Mouse (Mus musculus) thymus, postnatal 0 days (tissue): ENCODE results near the gene Bcas3. TPM values are rescaled to one million over a fixed set of nuclear protein-coding genes. Genes with fewer than 3 reads are reported as not detected.
A peak's percentile ranks its signal among the peaks of the same experiment; 100 is the strongest.

Source experiments
- DNase-seq: peaks from one replicate; pipeline ENCODE4 v3.0.0-alpha.2; 2015; ENCODE audit warnings: low spot score
- polyA plus RNA-seq: library from polyadenylated mRNA; unstranded; fragments of >200 nt; fragmentation: Nextera tagmentation; extraction: Ambion mirVana; gene quantifications from 2 replicates; pipeline ENCODE4 v1.2.1, GENCODE M21; 2015

Bcas3 gene
- polyA plus RNA-seq, 1 experiment from 2014 or later, result 22.6 TPM

DNA sequence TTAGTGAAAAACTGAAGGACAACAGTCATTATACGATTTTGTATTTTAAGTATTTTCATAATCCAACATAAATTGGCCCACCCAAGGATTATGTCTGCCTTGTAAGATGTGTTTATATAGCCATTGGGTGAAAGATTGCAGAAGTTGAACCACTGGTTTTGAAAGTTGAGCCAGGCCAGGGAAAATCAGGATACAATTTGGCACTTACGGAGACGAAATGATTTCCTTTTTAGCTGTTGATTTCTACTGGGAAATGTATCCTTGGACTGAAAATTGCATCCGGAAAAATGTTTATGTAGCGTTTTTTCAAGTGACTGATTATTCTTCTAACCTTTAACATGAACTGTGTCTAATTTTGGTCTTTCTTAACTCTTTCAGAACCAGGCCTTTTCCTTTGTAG is 260.1 kb downstream of the Bcas3 start:
- DNase-seq, result no peak

DNA sequence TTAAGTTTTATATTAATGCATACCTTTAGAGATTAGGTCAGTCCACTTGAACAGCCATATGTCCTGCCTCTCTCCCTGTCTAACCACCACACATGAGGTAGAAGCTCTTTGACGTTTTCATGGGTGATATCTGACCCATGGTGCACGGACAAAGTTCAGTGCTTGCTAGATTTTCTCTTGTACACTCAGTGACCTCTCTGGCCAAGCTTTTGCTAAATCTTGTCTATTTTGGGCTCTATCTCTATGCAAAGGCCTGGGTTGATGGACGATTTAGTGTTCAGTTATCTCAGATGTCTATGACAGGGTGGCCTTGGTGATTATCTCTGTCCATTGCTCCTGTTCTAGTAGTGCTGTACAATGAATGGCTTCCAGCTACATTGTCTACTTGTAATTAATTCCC is 260.6 kb downstream of the Bcas3 start:
- DNase-seq, result no peak

DNA sequence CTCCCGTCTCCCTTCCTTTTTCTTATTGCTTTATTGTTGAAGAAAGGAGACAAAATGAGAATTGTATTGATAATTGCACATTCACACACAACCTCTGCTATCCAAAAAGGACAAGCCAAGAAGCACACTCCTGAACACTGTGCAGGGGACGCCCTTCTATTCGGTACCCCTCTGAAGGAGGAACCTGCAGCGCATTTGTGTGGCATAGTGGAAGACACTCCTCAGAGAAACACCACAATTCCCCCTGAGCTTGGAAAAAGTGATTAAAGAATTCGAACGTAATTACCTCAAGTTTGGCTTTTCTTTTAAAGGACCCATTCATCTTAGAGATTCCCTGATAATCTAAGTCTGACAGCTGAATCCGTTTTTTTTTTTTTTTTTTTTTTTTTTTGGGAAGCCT is 261.5 kb downstream of the Bcas3 start:
- DNase-seq, result no peak

DNA sequence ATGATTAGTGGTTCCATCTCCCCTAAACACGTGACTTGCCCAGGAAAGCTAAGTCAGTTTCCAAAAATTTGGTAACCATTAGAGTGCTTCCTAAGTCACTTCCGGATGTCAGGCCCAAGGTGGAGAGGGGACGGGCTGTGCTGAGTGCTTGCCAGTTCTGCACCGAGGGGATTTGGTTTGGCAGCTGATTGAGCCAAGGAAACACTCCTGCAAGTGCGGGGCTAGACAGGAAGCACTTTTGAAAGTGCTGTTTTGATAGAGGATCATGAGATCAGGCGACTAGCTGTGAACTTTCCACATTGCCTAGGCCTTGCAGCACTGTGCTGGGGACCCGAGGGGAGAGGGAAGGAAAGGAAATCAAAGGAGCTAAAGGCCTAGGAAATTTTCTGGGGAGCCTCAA is 262.5 kb downstream of the Bcas3 start:
- DNase-seq, result no peak

DNA sequence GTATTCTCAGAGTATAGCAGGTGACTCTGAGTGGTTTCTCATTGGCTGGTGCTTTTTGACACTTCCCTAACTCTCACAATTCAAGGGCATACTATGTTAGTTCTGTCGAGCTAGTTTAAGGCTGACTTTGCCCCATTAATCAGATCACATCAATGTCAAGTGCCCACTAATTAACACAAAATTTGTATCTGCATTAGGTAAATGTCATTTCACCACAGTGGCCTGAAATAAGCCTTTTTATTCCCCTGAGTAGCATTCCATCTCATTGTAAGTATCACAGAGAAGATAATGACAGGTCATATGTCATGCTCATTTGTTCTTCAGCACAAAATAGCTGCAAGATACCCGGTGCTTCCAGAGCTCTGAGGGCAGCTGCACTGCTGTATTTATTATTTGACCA is 268.5 kb downstream of the Bcas3 start:
- no peak for DNase-seq

DNA sequence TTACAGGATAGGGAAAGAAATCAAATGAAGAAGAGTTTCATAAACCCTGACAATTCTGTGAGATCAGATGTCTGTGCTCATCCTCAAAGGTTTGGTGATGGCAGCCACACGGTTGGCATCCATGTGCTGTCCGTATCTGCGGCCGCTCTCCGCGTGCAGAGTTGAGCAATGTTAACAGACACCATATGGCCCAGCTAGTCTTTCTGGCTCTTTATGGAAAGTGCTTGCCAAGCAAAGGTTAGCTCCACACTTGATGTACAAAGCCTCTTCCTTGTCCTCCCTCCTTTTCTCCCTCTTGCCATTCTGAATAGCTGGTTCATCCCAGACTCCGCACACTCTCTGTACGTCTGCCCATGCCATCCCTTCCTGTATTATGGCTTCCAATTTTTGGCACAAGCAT is 269.0 kb downstream of the Bcas3 start:
- no peak for DNase-seq

DNA sequence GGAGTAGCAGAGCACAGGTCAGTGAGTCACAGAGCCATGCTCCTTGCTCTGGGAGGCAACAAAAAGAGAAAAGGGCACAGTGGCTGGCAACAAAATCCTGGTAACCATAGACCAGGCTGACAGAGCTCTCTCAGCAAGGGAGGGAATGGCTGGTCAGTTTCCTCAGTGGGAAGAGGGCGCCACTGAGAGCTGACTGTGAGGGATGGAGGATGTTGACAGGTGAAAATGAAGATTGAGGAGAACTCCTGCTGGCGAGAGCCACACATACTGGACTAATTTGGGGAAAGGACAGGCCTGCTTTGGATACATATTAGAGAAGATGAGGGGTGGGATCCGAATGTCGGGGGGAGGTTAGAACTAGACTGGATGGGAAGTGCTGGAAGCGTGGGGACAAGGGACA is 272.2 kb downstream of the Bcas3 start:
- no peak for DNase-seq

DNA sequence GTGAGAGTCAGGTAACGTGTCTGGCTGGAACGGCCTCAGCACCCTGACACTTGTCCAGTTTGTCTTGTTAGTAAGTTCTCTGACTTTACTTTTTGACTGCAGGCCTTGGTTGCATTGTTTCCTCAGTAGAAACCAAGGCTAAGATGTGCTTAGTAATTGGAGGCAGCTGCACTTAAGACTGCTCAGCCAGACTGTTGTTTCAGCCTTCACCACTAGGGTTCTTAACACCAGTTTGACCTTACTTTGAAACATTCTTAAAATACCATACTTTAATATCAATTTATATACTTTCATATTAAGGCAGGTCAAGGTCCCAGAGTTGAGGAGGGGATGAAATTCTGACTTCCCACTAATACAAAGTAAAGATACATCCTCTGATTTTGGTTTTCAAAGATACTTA is 273.9 kb downstream of the Bcas3 start:
- DNase-seq, result peak; percentile 7

DNA sequence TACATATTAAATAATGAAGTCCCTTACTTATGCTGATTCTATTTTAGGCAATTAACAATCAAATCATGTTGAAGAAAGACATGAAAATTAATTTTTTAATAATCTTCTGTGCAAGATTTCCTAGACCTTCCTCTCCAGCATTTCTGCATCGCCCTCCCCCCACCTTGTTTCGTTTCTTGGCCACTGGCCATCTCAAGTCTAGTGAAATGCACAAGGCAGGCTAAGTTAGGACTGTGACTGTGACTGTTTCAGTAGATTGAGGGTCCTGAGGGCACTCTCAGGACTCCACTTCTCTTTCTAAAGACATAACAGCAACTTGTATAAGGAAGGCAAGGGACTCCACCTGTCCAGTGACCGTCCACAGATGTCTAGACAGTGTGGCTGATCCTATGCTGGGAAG is 274.4 kb downstream of the Bcas3 start:
- DNase-seq, result no peak

DNA sequence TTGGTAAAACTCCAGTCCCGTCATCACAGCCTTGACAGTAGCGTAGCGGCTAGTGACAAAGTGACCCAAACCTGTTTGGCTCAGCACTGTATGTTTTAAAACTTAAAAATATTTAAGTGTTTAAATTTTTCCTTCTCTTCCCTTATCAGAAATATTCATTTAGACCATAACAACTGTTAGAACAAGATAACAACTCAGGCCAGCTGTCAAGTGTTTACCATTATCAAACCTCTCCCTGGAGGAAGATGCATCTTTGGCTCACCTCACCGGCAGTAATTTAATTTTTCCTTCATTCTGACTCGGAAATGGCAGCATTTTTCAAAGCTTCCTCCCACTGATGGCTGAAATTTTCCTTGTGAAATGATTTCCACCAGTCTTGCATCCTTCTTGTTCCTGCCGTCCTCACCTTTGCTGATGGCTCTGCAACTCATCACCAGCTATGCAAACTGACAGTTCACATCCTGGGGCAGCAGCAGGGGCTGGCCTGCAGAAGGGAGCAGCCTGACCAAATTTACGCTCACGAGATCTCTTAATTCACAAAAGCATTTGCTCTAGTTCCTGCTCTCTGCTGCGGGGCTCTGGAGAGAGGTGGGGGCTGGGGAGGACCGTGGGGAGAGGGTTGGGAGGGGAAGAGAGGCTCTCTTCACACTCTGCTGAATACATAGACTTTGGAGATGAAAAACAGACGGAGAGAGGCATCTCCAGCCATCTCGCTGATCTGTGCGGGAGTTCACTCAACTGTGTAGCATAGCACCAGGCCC is 275.5 kb downstream of the Bcas3 start:
- no peak for DNase-seq

DNA sequence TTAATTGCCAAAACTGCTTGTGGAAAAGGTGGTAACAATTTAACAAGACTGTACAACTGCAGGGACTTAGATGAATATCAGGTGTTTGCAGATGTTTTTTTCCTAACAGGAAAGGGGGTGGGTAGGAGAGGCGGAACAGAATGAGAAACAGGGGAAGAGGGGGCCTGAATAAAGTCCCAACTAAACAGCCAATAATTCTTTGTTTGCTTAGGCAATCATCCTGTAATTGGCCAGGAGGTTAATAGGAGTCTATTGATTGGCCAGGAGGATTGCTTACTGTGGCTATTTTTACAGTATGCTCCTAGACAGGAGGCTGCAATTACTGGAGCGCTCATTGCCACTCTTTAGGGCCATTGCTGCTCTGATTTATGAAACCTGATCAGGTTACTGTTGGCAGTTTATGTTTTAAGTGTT is 279.6 kb downstream of the Bcas3 start:
- no peak for DNase-seq

DNA sequence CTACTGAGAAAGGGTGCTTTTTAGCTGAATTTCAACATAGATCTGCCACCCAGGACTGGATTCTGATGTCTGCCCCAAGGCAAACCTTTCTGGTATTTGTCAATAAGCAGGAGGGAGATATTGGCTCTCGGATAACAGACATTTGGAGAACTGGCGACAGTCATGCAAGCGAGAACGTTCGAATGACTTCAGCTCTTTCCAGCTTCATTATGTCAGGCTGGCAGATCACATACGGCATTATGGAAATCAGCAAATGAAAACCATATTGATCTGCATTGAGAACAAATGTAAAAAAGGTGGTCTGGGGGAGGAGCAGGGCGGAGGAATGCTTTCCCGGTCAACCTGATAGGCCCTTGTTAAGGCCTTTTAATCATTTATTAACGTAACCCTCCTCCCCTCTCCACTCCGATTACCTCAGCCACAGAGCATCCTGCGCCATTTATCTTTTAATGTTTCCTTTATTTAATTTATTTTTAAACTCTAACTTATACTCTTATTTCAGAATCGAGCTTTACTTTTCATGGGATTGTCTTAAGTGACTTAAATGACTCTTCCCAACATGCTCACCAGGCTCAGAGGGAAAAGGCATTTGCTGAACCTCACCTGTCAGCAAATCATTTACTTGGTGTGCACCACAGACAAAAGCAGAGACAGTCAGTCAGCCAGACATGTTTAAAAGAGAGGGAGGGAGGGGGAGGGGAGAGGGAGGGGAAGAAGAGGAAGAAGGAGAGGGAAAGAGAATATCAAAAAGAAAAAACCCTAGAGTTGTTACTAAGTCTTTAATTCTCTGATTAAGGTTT is 285.9 kb downstream of the Bcas3 start:
- no peak for DNase-seq

DNA sequence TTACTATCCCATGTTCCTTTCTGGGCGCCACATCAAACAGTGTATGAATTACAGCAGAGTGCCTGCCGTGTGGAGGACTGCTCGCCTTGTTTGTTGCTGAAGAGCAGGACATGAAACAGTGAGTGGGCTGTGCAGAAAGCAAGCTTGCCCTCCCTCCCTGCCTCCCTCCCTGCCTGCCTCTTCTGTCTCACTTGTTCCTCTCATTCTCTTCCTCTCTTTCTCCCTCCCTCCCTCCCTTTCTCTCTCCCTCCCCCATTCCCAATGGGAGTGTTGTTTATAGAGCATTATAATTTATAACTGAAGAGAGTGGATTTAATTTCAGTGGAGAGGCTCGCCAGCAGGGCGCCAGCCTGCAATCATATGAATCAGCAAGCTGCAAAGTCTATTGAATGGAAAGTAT is 287.7 kb downstream of the Bcas3 start:
- DNase-seq, result no peak

DNA sequence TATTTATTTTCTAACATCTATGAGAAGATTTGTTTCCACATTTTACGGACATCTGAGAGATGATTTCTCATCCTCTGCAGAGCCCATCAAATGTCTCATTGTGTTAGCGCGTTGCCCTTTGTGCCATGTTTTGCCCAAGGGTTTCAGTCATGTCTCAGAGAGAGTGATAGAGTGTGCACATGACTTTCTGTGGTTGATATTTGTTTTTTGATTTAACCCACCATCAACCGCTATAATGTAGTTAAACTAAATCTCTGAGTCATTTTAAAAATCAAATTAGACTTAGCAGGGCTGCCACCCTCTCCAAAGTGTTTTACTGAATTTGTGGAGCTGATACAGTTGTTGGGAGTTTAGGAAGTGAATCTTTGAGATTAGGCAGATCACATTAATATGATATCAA is 288.5 kb downstream of the Bcas3 start:
- no peak for DNase-seq

DNA sequence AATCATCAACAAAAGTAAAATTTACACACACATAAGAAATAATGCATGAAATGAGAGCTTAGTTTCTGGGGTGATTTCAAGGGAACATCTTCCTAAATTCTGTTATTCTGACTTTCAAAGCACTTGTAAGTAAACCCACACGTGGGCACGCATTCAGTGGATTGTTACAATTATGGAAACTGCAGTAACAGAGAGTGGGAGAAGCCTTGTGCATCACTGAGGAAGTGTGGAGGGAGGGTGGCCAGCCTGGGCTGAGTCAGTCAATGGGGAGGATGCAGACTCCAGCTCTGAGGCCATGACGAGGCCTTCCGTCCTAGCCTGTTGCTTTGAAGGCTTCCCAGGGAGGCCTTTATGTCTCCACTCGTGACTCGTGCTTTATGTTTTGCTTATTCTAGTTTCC is 289.6 kb downstream of the Bcas3 start:
- no peak for DNase-seq

DNA sequence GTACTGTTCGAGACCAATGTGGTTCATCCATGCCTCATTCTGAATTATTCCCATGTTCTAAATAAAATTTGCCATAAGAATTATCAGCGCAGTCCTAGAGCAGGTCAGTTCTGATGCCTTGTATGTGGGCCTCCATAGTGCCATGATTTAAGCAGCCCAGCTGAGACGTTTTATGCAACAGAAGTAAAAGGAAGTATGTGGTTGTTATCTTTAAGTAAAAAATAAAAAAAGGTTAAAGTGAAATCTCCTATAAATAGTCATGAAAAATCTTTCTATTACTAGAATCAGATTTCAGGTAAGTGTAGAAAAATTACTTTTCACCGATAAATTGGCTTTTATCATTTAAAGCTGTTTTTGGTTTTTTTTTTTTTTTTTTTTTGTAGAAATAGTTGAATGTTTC is 290.1 kb downstream of the Bcas3 start:
- DNase-seq, result no peak

DNA sequence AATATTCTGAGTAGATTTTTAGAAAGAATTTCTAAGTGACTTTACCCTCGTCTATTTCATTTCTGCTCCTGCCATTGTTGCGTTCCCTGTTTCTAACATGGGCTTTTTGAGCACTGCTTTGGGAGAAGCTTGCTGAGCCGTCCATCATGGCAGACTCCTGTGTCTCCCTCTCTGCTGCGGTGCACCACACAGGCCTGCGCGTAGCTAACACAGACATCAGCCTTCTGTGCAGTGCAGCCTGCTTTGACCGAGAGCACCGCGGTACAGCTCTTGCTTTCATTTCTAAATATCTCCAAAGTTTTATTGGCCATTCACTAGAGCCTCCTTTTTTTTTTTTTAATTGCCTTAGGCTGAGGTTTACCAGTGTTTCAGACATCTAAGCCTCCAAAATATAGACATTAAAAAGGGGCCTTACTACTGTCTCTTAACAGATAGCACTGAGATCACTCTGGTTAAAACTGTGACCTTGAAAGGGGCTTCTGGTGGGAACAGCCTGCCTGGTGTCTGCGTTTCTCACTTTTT is 290.6 kb downstream of the Bcas3 start:
- DNase-seq, result no peak

DNA sequence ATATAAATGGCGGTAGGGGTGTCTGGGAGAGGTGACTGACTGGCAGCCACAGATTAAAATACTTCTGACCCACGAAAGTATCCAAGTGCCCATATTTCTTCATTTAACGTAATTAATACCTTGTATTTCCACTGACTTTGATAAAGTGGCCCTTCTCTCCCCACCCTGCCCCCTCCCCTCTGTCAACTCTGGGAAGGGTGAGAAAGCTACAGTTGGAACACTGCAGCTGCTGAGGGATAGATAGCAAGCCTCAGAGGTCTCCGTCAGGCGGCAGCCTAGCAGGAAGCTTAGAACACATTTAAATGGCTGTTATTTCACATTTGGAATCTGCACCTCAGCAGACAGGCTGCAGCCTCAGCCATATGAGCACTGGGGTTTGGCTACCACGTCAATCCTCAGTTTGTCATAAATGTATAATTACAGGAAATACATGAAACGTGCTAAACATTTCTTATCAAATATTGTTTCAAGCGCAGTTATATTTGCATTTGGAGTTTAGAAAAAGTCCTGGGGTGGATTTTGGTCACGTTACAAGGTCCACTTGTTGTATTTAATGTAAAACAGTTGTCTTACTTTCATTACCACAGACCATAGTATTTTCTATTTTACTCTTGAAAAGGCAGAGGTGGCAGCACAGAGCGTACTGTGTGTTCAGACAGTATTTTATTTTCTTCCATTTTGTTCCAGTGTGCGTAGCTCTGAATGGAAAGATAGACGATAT is 291.2 kb downstream of the Bcas3 start:
- no peak for DNase-seq

DNA sequence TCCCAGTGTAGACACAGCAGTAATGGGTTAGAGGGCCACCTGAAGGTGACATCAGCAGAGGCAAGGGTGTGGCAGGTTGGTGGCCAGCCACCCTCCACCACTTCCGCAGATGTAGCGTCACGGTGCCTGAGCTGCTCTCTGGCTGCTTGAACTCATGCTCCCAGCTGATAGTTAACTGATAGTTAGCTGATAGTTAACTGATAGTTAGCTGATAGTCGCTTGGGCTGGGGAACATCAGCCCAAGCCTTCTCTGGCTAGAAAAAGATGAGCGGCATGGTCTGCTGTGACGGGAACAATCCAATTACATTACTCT is 291.7 kb downstream of the Bcas3 start:
- DNase-seq, result no peak

DNA sequence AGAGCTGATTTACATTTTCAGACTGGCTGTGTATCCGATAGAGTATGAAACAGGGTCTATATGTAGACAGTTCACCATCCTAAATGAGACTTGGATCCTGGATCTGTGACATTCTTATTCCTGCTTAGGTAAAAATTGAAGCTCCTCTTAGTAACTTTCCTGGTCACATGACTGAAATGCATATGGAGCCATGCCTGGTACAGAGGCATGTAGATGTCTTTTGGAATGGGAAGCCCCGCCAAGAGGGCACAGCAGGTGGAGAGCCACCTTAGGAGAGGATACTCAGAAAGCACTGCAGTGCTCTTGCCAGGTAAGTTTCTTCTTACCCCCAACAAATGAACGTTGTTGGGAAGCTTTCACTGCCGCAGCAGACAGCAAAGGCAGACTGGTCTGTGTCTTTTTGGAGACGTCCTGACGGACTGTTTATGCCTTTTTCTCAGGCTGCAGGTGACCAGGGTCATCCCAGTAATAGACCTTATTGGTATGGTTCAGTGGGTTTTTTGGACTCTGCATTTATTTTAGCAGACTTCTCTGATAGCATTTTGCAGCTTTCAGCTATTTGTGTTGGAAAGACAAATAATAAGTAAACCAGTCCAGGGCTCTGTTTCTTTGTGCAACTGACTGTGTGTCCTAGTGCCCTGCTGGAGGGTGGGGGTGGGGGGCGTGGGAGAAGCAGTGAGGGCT is 292.3 kb downstream of the Bcas3 start:
- no peak for DNase-seq

DNA sequence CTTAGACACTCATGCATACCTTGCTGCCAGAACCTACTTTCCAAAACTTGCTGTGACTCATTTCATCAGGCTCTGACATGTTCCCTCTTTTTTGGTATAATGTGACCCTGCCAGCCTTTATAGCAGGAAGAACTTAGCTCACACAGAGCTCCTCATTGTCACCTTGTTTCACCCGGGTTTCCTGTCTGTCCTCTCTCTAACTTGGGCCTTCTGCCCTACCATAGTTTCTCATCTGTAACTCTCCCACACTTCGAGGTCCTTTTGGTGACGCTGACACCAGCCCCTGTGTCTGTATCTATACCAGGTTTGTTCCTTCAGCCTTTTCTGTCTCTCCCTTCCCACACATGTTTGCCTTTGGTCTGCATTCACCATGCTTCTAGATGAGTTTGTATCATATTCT is 295.9 kb downstream of the Bcas3 start:
- no peak for DNase-seq

DNA sequence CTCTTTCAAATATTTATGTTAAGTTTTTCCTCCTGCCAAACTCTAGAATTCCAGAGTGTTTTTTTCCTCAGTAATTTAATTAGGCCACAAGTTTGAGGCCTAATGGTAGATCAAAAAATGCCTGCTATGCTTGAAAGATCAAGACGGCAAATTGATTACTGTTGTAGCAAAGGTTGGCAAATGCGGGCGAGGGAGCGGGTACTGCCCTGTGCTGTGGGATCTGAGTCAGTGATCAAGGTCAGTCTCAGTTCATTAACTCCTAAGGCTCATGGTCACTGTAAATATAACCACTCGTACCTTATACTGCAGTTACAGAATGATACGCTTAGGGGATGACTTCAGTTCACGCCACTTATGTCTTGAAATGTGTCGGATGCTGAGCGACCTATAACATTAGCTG is 296.4 kb downstream of the Bcas3 start:
- DNase-seq, result no peak
